Mouse (Mus musculus) thymus, adult 2 months (tissue): ENCODE measurements around the gene Il25.

Experiments
- CTCF ChIP-seq: fragments of 200-500 bp; IDR thresholded peaks from 2 replicates; pipeline ENCODE4 v1.5.1; 2012; ENCODE audit warnings: mild to moderate bottlenecking, control low read depth, low read length, moderate library complexity, borderline replicate concordance; ENCODE audit not compliant: control insufficient read depth, poor library complexity, insufficient read depth; ENCODE audit errors: extremely low read depth
- POLR2A ChIP-seq: fragments of 200-500 bp; IDR thresholded peaks from 2 replicates; pipeline ENCODE4 v1.6.1; 2012; ENCODE audit warnings: mild to moderate bottlenecking, low read length, control low read depth, moderate library complexity; ENCODE audit not compliant: control insufficient read depth, poor library complexity, insufficient read depth; ENCODE audit errors: extremely low read depth

DNA sequence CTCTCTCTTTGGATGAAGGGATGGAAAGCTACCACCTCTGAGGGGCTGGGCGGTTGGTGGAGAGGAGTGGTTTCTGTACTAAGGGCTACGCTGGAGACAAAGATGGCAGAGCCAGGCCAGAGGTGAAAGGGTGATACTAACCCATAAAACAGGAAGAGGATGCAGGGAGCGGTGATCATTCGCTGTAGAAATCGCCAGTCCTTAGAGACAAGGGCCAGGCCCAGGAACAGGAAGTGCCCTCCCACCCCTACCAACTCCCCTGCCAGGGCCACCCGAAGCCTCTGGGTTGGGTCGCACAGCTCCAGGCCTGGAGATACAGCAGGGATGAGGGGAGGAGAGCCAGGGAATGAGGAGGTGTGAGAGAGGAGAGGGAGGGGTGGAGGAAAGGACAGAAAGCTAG is 23.8 kb upstream of the Il25 start:
- TF ChIP-seq POLR2A = no peak
- no peak for TF ChIP-seq CTCF
